In the genomic region with DNA sequence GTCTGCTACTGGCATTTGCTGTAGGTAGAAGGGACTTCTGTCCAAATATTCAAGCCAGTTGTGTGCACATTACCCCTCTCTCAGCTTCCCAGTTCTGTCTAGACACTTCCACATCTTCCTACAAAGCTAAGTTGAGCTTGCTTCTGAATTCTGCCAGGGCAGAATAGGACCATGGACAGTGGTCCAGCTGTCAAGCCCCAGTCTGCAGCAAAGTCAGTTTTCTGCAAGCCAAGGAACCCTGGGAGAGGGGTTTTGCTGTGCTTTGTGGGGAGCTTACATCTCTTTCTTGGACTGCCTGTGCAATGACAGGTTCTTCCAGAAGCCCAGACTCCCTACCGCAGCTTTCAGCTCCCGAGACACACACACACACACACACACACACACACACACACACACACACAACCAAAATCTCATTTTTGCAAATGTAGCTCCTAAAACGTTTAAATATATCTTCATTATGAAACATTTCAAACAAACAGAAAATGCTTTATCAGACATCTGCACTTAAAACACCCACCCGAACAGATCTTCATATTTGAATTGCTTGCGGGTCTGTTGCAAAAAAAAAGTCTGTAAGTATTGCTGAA, we compare ENCODE assay signal across 17 mouse cellular contexts.
DNase-seq lines count a peak whose midpoint lies in the region; ATAC-seq and TF ChIP-seq lines count a peak whose summit lies in the region.
"Had no signal": no experiment of that assay in that cellular context is flagged by ENCODE, and none has a peak within 500 bp of the region (broad histone marks: within the 10 kb centered on the region; RNA-seq: fewer than 3 reads in every experiment).

No protein-coding gene starts in this region.

- no peak overlapping the region for H3K4me2 ChIP-seq in forebrain, embryonic 15.5 days (replicated peaks)
- no peak overlapping the region for H3K4me2 ChIP-seq in forebrain, embryonic 11.5 days (ENCODE audit: low read depth, low read length, severe bottlenecking)
- H3K4me2 ChIP-seq: forebrain, embryonic 12.5 days; limb, embryonic 15.5 days had no signal

- intact Hi-C loops in left cerebral cortex, adult 2 months (cut with DNase I): no loop called here

- no peak overlapping the region for H3K9ac ChIP-seq in forebrain, embryonic 15.5 days (replicated peaks)
- H3K9ac ChIP-seq in forebrain, embryonic 11.5 days (ENCODE audit: low read length): no peak overlapping the region
- H3K9ac ChIP-seq: forebrain, embryonic 12.5 days; limb, embryonic 15.5 days had no signal

- H3K36me3 ChIP-seq in forebrain, embryonic 15.5 days: no peaks in the 10 kb centered on the region
- no peaks in the 10 kb centered on the region for H3K36me3 ChIP-seq in forebrain, embryonic 11.5 days (ENCODE audit: control insufficient read depth, insufficient read depth, low read length)
- H3K36me3 ChIP-seq in limb, embryonic 10.5 days: no peaks in the 10 kb centered on the region
- H3K36me3 ChIP-seq: forebrain, embryonic 12.5 days; hindbrain, embryonic 10.5 days; limb, embryonic 15.5 days had no signal

- no peak overlapping the region for H3K4me3 ChIP-seq in forebrain, embryonic 15.5 days
- no peak overlapping the region for H3K4me3 ChIP-seq in forebrain, embryonic 11.5 days (ENCODE audit: low read depth, low read length)
- H3K4me3 ChIP-seq in left cerebral cortex, adult 2 months: no peak overlapping the region
- H3K4me3 ChIP-seq in limb, embryonic 10.5 days: no peak overlapping the region
- H3K4me3 ChIP-seq: forebrain, embryonic 12.5 days; hindbrain, embryonic 10.5 days; limb, embryonic 15.5 days had no signal

- WGBS in forebrain, embryonic 15.5 days: 67% methylated on average over 5 of the region's 5 CpGs
- WGBS in forebrain, embryonic 11.5 days: 77% methylated on average over 5 of the region's 5 CpGs
- 72% methylated on average over 5 of the region's 5 CpGs for WGBS in limb, embryonic 10.5 days

- DNase-seq in forebrain, embryonic 11.5 days (ENCODE audit: low spot score): no peak
- DNase-seq in left cerebral cortex, adult 2 months (ENCODE audit: extremely low spot score in 1 of 2, low spot score in 2 of 2): peak in 1 of 2 experiments; percentile 31
- DNase-seq in left cerebral cortex, adult 18-20 months (ENCODE audit: low spot score in 2 of 2): no peak
- DNase-seq in R1 (ENCODE audit: low read depth, low spot score): peak; percentile 42
- peak; percentile 40 for DNase-seq in limb, embryonic 10.5 days (ENCODE audit: low spot score)
- no peak for DNase-seq in neural tube, embryonic 10.5 days (ENCODE audit: extremely low spot score, low spot score)
- DNase-seq: adrenal gland, postnatal 25 days; cerebellum, adult 11 months; kidney, adult 11 months; layer of hippocampus, adult 9-11 months; lung, postnatal 14 days had no signal

- ATAC-seq in forebrain, embryonic 15.5 days (replicated peaks): no peak
- no peak for ATAC-seq in forebrain, embryonic 11.5 days (replicated peaks; ENCODE audit: low FRiP score)
- ATAC-seq in monocyte, adult 5-6 weeks (replicated peaks; ENCODE audit: insufficient number of reproducible peaks, low FRiP score, low TSS enrichment, poor library complexity, severe bottlenecking): no peak
- ATAC-seq: Patski had no signal

- peaks cover 5% of the 10 kb centered on the region; the same call in 1 of the 2 replicates for H3K4me1 ChIP-seq in forebrain, embryonic 15.5 days
- H3K4me1 ChIP-seq in forebrain, embryonic 11.5 days (replicated peaks; ENCODE audit: control insufficient read depth, insufficient read depth, low read length): no peaks in the 10 kb centered on the region
- H3K4me1 ChIP-seq in limb, embryonic 10.5 days: no peaks in the 10 kb centered on the region
- H3K4me1 ChIP-seq: forebrain, embryonic 12.5 days; hindbrain, embryonic 10.5 days; limb, embryonic 15.5 days had no signal

- H3K27ac ChIP-seq in forebrain, embryonic 15.5 days (replicated peaks): 0 out of 2 replicates have a peak overlapping the region, but pooled peaks have one; percentile 21
- H3K27ac ChIP-seq in forebrain, embryonic 11.5 days (ENCODE audit: low read depth, low read length): no peak overlapping the region
- peak overlapping the region; percentile 82 for H3K27ac ChIP-seq in left cerebral cortex, adult 2 months
- H3K27ac ChIP-seq in limb, embryonic 10.5 days: no peak overlapping the region
- H3K27ac ChIP-seq: forebrain, embryonic 12.5 days; hindbrain, embryonic 10.5 days; limb, embryonic 15.5 days had no signal

- no peaks in the 10 kb centered on the region for H3K9me3 ChIP-seq in forebrain, embryonic 15.5 days
- no peaks in the 10 kb centered on the region for H3K9me3 ChIP-seq in forebrain, embryonic 11.5 days (ENCODE audit: control insufficient read depth, low read length)
- H3K9me3 ChIP-seq in limb, embryonic 10.5 days (replicated peaks): no peaks in the 10 kb centered on the region
- H3K9me3 ChIP-seq: forebrain, embryonic 12.5 days; hindbrain, embryonic 10.5 days; limb, embryonic 15.5 days had no signal

- no peak for TF ChIP-seq CTCF in left cerebral cortex, adult 2 months (IDR thresholded peaks at IDR 0.05)

- no peaks in the 10 kb centered on the region for H3K27me3 ChIP-seq in forebrain, embryonic 15.5 days
- no peaks in the 10 kb centered on the region for H3K27me3 ChIP-seq in forebrain, embryonic 11.5 days (ENCODE audit: control insufficient read depth, insufficient read depth, low read length)
- no peaks in the 10 kb centered on the region for H3K27me3 ChIP-seq in limb, embryonic 10.5 days (ENCODE audit: low read depth, poor library complexity, severe bottlenecking)
- H3K27me3 ChIP-seq: forebrain, embryonic 12.5 days; limb, embryonic 15.5 days; Patski had no signal

Comparison
In these comparisons a context has a peak if more than half of its experiments do, and no peak if none do; other contexts are left out.
1. H3K27ac ChIP-seq: peak in forebrain, embryonic 15.5 days (single experiment) and left cerebral cortex, adult 2 months (single experiment); none in forebrain, embryonic 11.5 days (single experiment) and limb, embryonic 10.5 days (single experiment).
2. DNase-seq: peak in R1 (single experiment) and limb, embryonic 10.5 days (single experiment); none in forebrain, embryonic 11.5 days (single experiment), left cerebral cortex, adult 18-20 months (0 of 2) and neural tube, embryonic 10.5 days (single experiment).